Mouse (Mus musculus): ENCODE data around the gene Ric1. TPM values are rescaled to one million over a fixed set of nuclear protein-coding genes. Genes with fewer than 3 reads are reported as not detected.

The Ric1 gene
- polyA plus RNA-seq, 1 experiment: 8.9 TPM

DNA sequence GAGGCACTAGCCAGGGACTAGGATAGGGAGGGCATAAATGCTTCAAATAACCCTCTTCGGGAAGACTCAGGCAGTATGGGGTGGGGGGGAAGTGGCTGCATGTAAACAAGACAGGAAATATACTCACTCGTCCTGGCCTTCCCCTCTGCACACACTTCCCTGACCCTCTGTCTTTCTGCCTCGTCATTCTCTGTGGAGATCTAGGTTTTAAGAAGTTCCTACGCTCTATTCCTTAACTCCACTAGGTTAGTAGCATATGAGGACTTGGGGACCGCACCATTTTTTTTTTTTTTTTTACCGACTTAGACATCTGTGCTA, 34.0 kb upstream of the Ric1 start:
- TF ChIP-seq POLR2A (IDR thresholded peaks at IDR 0.05; ENCODE audit: low read depth, low read length) (no peak), CTCF (conservative IDR thresholded peaks at IDR 0.05; ENCODE audit: insufficient read depth, insufficient read length, low read depth, low read length) (no peak)
- 46% methylated on average over 6 of the region's 6 CpGs for WGBS
- Histone ChIP-seq H3K36me3 (ENCODE audit: control insufficient read depth, insufficient read depth, low read length) (no peaks in the 10 kb centered on the region), H3K27ac (ENCODE audit: insufficient read depth, low read depth, low read length) (peak overlapping the region; percentile 39; the same call in 1 of the 2 replicates), H3K4me3 (ENCODE audit: insufficient read depth, low read depth, low read length) (no peak overlapping the region), H3K27me3 (replicated peaks; ENCODE audit: control insufficient read depth, insufficient read depth, low read length) (no peaks in the 10 kb centered on the region), H3K4me1 (ENCODE audit: control insufficient read depth, insufficient read depth, low read length) (peaks cover 29% of the 10 kb centered on the region)
- DNase-seq: no peak

DNA sequence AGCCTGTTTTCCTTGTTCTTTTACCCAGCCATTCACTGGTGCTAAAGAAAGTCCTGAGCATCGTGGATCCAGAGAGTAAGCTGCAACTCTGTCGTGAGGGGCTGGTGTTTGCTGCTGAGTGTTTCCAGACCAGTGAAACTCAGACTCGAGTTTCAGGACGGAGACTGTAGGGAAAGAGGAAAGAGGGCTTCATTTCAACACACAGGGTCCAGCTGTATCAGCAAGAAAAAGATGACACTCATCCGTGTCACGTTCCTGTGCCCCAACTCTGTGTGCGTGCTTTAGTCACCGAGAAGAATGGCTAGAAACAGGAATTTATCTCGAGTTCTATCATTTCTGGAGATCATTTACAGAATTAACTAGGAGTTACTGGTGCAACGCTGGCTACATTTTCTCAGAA, 33.7 kb upstream of the Ric1 start:
- Histone ChIP-seq H3K4me3 (ENCODE audit: insufficient read depth, low read depth, low read length) (no peak overlapping the region), H3K27ac (ENCODE audit: insufficient read depth, low read depth, low read length) (peak overlapping the region; percentile 39; the same call in 1 of the 2 replicates), H3K4me1 (ENCODE audit: control insufficient read depth, insufficient read depth, low read length) (peaks cover 28% of the 10 kb centered on the region), H3K36me3 (ENCODE audit: control insufficient read depth, insufficient read depth, low read length) (no peaks in the 10 kb centered on the region), H3K27me3 (replicated peaks; ENCODE audit: control insufficient read depth, insufficient read depth, low read length) (no peaks in the 10 kb centered on the region)
- TF ChIP-seq POLR2A (IDR thresholded peaks at IDR 0.05; ENCODE audit: low read depth, low read length): no peak
- TF ChIP-seq CTCF (conservative IDR thresholded peaks at IDR 0.05; ENCODE audit: insufficient read depth, insufficient read length, low read depth, low read length): no peak
- peak; percentile 36 for DNase-seq
- WGBS: 28% methylated on average over 10 of the region's 10 CpGs

DNA sequence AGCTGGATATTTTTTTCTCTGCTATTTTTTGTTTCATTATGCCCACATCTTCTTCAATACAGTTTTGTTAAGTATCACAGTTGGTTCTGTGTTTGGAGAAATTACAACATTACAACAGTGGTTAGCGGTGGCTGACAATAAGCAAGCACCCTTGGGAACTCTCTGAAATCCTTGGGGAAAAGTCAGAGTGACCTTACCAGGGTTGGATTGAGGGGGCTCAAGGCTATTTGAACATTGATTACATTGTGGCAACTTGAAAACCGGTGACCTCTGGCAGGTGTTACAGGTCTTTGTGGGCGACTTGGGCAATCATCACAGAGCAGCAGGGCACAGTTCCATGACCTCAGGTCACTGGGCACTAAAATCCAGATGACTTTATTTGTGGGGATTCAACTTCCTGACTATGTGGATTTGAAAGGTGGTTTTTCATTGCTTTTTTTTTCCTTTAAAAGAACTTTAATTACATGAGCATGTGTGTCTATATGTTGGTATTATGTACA, 32.2 kb upstream of the Ric1 start:
- no peak overlapping the region for H3K4me3 ChIP-seq (ENCODE audit: insufficient read depth, low read depth, low read length)
- TF ChIP-seq POLR2A (IDR thresholded peaks at IDR 0.05; ENCODE audit: low read depth, low read length): no peak
- no peak for TF ChIP-seq CTCF (conservative IDR thresholded peaks at IDR 0.05; ENCODE audit: insufficient read depth, insufficient read length, low read depth, low read length)
- 61% methylated on average over 3 of the region's 3 CpGs for whole genome bisulfite sequencing
- DNase-seq: peak; percentile 52
- H3K27ac ChIP-seq (ENCODE audit: insufficient read depth, low read depth, low read length): peak overlapping the region; percentile 46; the same call in 1 of the 2 replicates
- peaks cover 26% of the 10 kb centered on the region for H3K4me1 ChIP-seq (ENCODE audit: control insufficient read depth, insufficient read depth, low read length)
- H3K27me3 ChIP-seq (replicated peaks; ENCODE audit: control insufficient read depth, insufficient read depth, low read length): no peaks in the 10 kb centered on the region
- H3K36me3 ChIP-seq (ENCODE audit: control insufficient read depth, insufficient read depth, low read length): no peaks in the 10 kb centered on the region

DNA sequence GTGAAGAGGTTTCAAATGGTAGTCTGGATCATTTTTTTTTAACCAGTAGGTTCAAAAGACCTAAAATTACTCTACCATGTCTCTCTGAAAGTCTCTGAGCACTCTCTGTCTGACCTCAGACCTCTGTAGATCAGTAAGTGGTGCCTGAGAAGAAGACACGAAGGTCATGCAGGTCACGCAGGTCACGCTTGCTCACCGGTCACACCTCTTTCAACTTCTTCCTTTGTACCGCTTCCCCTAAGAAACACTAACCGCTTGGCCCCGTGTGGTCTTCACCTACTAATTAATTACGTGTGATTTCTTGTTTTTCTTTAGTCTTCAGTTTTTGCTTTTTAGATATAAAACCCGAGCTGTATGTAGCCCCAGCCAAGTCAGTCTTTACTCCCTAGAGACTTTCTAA, 30.6 kb upstream of the Ric1 start:
- H3K4me1 ChIP-seq (ENCODE audit: control insufficient read depth, insufficient read depth, low read length): peaks cover 30% of the 10 kb centered on the region
- DNase-seq: no peak
- H3K36me3 ChIP-seq (ENCODE audit: control insufficient read depth, insufficient read depth, low read length): no peaks in the 10 kb centered on the region
- no peak for TF ChIP-seq CTCF (conservative IDR thresholded peaks at IDR 0.05; ENCODE audit: insufficient read depth, insufficient read length, low read depth, low read length)
- no peak overlapping the region for H3K4me3 ChIP-seq (ENCODE audit: insufficient read depth, low read depth, low read length)
- H3K27me3 ChIP-seq (replicated peaks; ENCODE audit: control insufficient read depth, insufficient read depth, low read length): no peaks in the 10 kb centered on the region
- WGBS: 67% methylated on average over 9 of the region's 9 CpGs
- no peak overlapping the region for H3K27ac ChIP-seq (ENCODE audit: insufficient read depth, low read depth, low read length)

DNA sequence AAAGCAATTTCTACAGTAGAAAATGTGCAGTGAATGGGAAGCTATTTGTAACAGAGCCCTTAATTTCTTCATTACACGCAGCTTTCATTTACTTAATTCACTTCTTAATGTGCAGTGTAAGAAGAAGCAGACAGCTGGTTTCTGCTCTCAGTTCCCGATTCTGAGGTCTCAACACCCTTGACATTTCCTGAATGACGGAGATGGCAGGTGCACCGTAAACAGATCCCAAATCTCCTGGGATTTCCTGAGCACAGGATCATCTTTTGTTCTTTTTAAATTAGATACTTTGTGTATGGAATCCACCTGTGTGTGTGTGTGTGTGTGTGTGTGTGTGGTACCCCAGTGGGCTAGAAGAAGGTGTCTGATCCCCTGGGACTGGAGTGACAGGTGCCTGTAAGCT, 27.6 kb upstream of the Ric1 start:
- Histone ChIP-seq H3K4me3 (ENCODE audit: insufficient read depth, low read depth, low read length) (no peak overlapping the region), H3K36me3 (ENCODE audit: control insufficient read depth, insufficient read depth, low read length) (no peaks in the 10 kb centered on the region), H3K27ac (ENCODE audit: insufficient read depth, low read depth, low read length) (no peak overlapping the region), H3K4me1 (ENCODE audit: control insufficient read depth, insufficient read depth, low read length) (peaks cover 26% of the 10 kb centered on the region), H3K27me3 (replicated peaks; ENCODE audit: control insufficient read depth, insufficient read depth, low read length) (no peaks in the 10 kb centered on the region)
- no peak for TF ChIP-seq POLR2A (IDR thresholded peaks at IDR 0.05; ENCODE audit: low read depth, low read length)
- TF ChIP-seq CTCF (conservative IDR thresholded peaks at IDR 0.05; ENCODE audit: insufficient read depth, insufficient read length, low read depth, low read length): no peak
- no peak for DNase-seq
- WGBS: 85% methylated on average over 4 of the region's 4 CpGs

DNA sequence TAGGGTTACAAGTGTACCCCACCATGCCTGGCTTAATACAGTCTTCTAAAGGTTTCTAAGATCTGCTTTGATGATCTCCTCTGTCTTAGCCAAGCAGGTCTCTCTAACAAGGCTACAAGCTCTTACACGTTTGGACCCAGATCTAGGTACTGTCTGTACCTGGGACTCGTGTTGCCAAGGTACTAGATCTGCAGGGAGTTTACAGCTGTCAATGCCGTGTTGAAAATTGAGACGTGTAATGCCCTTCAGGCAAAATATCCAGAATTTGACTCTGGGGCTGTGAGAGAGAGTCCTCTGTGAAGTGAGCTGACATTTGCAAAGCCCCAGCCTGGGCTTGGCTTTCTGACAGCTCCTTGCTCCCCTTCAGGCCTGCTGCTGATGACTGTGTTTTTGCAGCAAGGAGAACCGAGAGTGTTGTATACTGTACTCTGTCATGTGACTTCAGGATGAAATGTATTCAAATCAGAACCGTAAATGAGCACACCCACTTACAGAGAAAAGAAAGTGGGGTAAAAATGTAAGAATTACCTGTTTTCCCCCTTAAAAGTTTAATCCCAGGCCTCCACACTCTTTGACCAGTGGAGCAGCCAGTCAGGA, 26.0 kb upstream of the Ric1 start:
- H3K27me3 ChIP-seq (replicated peaks; ENCODE audit: control insufficient read depth, insufficient read depth, low read length): no peaks in the 10 kb centered on the region
- H3K36me3 ChIP-seq (ENCODE audit: control insufficient read depth, insufficient read depth, low read length): no peaks in the 10 kb centered on the region
- no peak for DNase-seq
- WGBS: 70% methylated on average over 6 of the region's 6 CpGs
- peaks cover 15% of the 10 kb centered on the region for H3K4me1 ChIP-seq (ENCODE audit: control insufficient read depth, insufficient read depth, low read length)
- TF ChIP-seq POLR2A (IDR thresholded peaks at IDR 0.05; ENCODE audit: low read depth, low read length): no peak
- TF ChIP-seq CTCF (conservative IDR thresholded peaks at IDR 0.05; ENCODE audit: insufficient read depth, insufficient read length, low read depth, low read length): no peak
- H3K4me3 ChIP-seq (ENCODE audit: insufficient read depth, low read depth, low read length): no peak overlapping the region
- no peak overlapping the region for H3K27ac ChIP-seq (ENCODE audit: insufficient read depth, low read depth, low read length)

DNA sequence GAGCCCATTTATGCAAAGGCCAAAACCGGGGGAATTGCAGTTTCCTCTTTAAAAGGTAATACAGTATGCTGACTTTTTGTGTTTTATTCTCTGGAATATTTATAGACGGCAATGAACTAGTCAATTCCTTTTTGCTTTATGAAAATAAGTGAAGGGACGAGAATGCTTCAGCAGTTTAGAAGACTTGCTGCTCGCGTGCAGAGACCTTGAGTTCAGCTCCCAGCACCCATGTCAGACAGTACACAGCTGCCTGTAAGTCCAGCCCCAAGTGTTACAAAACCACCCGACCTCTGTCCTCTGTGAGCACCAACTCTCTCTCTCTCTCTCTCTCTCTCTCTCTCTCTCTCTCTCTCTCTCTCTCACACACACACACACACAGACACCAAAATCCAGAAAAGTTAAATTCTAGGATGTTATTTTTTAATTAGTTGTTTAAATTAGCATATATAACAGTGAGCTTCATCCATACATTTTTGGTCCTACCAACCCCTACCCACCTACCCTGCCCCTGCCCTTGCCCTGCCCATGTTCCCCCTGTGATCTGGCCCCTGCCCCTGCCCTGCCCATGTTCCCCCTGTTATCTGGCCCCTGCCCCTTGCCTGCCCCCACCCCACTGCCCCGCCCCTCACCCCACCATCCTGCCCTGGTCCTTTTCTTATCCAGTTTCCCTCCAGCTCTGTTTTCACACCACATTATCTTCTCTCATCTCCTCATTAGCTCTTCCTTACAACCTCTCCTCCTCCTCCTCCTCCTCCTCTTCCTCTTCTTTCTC, 25.1 kb upstream of the Ric1 start:
- Histone ChIP-seq H3K36me3 (ENCODE audit: control insufficient read depth, insufficient read depth, low read length) (no peaks in the 10 kb centered on the region), H3K4me3 (ENCODE audit: insufficient read depth, low read depth, low read length) (no peak overlapping the region), H3K27me3 (replicated peaks; ENCODE audit: control insufficient read depth, insufficient read depth, low read length) (no peaks in the 10 kb centered on the region), H3K4me1 (ENCODE audit: control insufficient read depth, insufficient read depth, low read length) (peaks cover 11% of the 10 kb centered on the region), H3K27ac (ENCODE audit: insufficient read depth, low read depth, low read length) (no peak overlapping the region)
- TF ChIP-seq POLR2A (IDR thresholded peaks at IDR 0.05; ENCODE audit: low read depth, low read length) (no peak), CTCF (conservative IDR thresholded peaks at IDR 0.05; ENCODE audit: insufficient read depth, insufficient read length, low read depth, low read length) (no peak)
- WGBS: 58% methylated on average over 7 of the region's 7 CpGs
- DNase-seq: peak; percentile 76
